Mouse (Mus musculus): ENCODE measurements around the gene Pus3.

DNA sequence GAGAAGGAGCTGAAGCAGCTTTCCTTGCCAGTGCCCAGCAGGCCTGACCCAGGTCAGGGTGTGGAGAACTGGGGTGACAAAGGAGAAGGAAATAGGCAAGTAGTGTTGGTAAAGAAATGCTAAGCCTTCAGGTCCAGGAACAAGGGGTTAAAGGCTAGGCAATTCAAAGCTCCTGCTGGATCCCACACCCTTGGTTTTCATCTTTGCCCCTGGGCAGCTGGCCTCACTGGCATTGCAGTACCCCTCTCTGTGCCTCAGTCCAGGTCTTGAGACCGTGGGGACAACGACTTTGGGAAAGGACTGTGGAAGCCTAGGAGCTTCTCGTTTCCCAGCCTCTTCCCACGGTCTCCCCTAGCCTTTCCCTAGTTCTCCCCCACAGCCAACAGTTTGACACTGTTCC, 44.5 kb upstream of the Pus3 start:
- no peak for TF ChIP-seq POLR2A (IDR thresholded peaks at IDR 0.05; ENCODE audit: borderline replicate concordance, low read depth, low read length)
- TF ChIP-seq CTCF (IDR thresholded peaks at IDR 0.05; ENCODE audit: low read depth, low read length): no peak

Measured in bone marrow macrophage, adult 2 months (primary cell).